Mouse (Mus musculus) MEL (cell line): ENCODE measurements at regions not wholly inside any gene's neighbourhood (a gene's known extent, or its start where the extent isn't known, plus 50 kb on each side); places are given as distances from the start of the nearest gene placed in this dataset.

Source experiments
- DNase-seq: peaks from one replicate; pipeline ENCODE4 v3.0.0; 2011; ENCODE audit warnings: low read depth, low spot score
- H3K27ac ChIP-seq: 2 replicates; pipeline ENCODE4 v1.5.1; 2012; ENCODE audit warnings: low read depth, mild to moderate bottlenecking, control low read depth, low read length, moderate library complexity; ENCODE audit not compliant: control insufficient read depth
- H3K27me3 ChIP-seq, 2 experiments: fragments of 150-350 bp in 1 of 2; sonication (generic) in 1 of 2; 2 replicates each; pipeline ENCODE4 v1.6.1; 2012; ENCODE audit warnings: low read length in 2 of 2, mild to moderate bottlenecking in 2 of 2, improper control_type of control experiment in 1 of 2, moderate library complexity in 1 of 2; ENCODE audit not compliant: insufficient read depth in 2 of 2, control insufficient read depth in 1 of 2
- H3K36me3 ChIP-seq, 2 experiments: 2 replicates each; pipeline ENCODE4 v1.6.1; 2012 to 2014; ENCODE audit warnings: low read length in 2 of 2, improper control_type of control experiment in 1 of 2, inconsistent platforms in 1 of 2, mild to moderate bottlenecking in 1 of 2; ENCODE audit not compliant: insufficient read depth in 2 of 2, control insufficient read depth in 1 of 2
- H3K4me1 ChIP-seq, 2 experiments: fragments of 150-350 bp in 1 of 2; sonication (generic) in 1 of 2; 2 replicates each; pipeline ENCODE4 v1.6.1; 2012; ENCODE audit warnings: low read length in 2 of 2, improper control_type of control experiment in 1 of 2, mild to moderate bottlenecking in 1 of 2; ENCODE audit not compliant: insufficient read depth in 2 of 2, control insufficient read depth in 1 of 2
- H3K4me3 ChIP-seq, 2 experiments: fragments of 150-350 bp in 1 of 2; sonication (generic) in 1 of 2; 2 replicates each; pipeline ENCODE4 v1.5.1; 2012; ENCODE audit warnings: low read depth in 2 of 2, low read length in 2 of 2, mild to moderate bottlenecking in 2 of 2, moderate library complexity in 2 of 2, control low read depth in 1 of 2, improper control_type of control experiment in 1 of 2; ENCODE audit not compliant: control insufficient read depth in 1 of 2, insufficient read depth in 1 of 2
- H3K79me2 ChIP-seq: 2 replicates; pipeline ENCODE4 v1.6.1; 2012; ENCODE audit warnings: mild to moderate bottlenecking, low read length, moderate library complexity; ENCODE audit not compliant: control insufficient read depth, poor library complexity, insufficient read depth
- H3K9ac ChIP-seq: 2 replicates; pipeline ENCODE4 v1.6.1; 2012; ENCODE audit warnings: low read depth, mild to moderate bottlenecking, control low read depth, low read length, moderate library complexity; ENCODE audit not compliant: control insufficient read depth, poor library complexity, severe bottlenecking
- H3K9me3 ChIP-seq: fragments of 150-350 bp; sonication (generic); replicated peaks from 2 replicates; pipeline ENCODE4 v1.6.1; 2012; ENCODE audit warnings: mild to moderate bottlenecking, low read length, improper control_type of control experiment, moderate library complexity; ENCODE audit not compliant: insufficient read depth
- E2F4 ChIP-seq: IDR thresholded peaks from 2 replicates; pipeline ENCODE4 v1.6.1; 2011; ENCODE audit warnings: low read depth, low read length, improper control_type of control experiment, borderline replicate concordance
- ELF1 ChIP-seq: IDR thresholded peaks from 2 replicates; pipeline ENCODE4 v1.6.1; 2014; ENCODE audit warnings: low read depth, mild to moderate bottlenecking, inconsistent platforms, low read length, improper control_type of control experiment, moderate library complexity
- EP300 ChIP-seq, 2 experiments: IDR thresholded peaks; 2 replicates each; pipeline ENCODE4 v1.6.1; 2011; ENCODE audit warnings: improper control_type of control experiment in 2 of 2, low read length in 2 of 2, low read depth in 1 of 2, mild to moderate bottlenecking in 1 of 2
- ETS1 ChIP-seq: IDR thresholded peaks from 2 replicates; pipeline ENCODE4 v1.6.1; 2012; ENCODE audit warnings: low read depth, mild to moderate bottlenecking, inconsistent platforms, low read length, improper control_type of control experiment, moderate library complexity
- GABPA ChIP-seq: IDR thresholded peaks from 2 replicates; pipeline ENCODE4 v1.6.1; 2012; ENCODE audit warnings: low read depth, mild to moderate bottlenecking, inconsistent platforms, low read length, improper control_type of control experiment, moderate library complexity
- GATA1 ChIP-seq: IDR thresholded peaks from 2 replicates; pipeline ENCODE4 v1.6.1; 2011; ENCODE audit warnings: low read depth, low read length, improper control_type of control experiment
- HCFC1 ChIP-seq: IDR thresholded peaks from 2 replicates; pipeline ENCODE4 v1.6.1; 2012; ENCODE audit warnings: low read depth, mild to moderate bottlenecking, inconsistent platforms, low read length, improper control_type of control experiment, moderate library complexity
- JUND ChIP-seq: IDR thresholded peaks from 2 replicates; pipeline ENCODE4 v1.6.1; 2011; ENCODE audit warnings: low read depth, mild to moderate bottlenecking, improper control_type of control experiment, low read length
- KAT2A ChIP-seq: conservative IDR thresholded peaks from 2 replicates; pipeline ENCODE4 v1.6.1; 2012; ENCODE audit warnings: low read depth, low read length, improper control_type of control experiment, inconsistent platforms
- MAFK ChIP-seq: IDR thresholded peaks from 2 replicates; pipeline ENCODE4 v1.6.1; 2011; ENCODE audit warnings: low read depth, mild to moderate bottlenecking, low read length, improper control_type of control experiment, borderline replicate concordance
- MAZ ChIP-seq: IDR thresholded peaks from 2 replicates; pipeline ENCODE4 v1.6.1; 2012; ENCODE audit warnings: low read depth, mild to moderate bottlenecking, inconsistent platforms, low read length, improper control_type of control experiment
- MEF2A ChIP-seq: IDR thresholded peaks from 2 replicates; pipeline ENCODE4 v1.6.1; 2014; ENCODE audit warnings: low read depth, mild to moderate bottlenecking, inconsistent platforms, low read length, improper control_type of control experiment; ENCODE audit not compliant: poor library complexity, insufficient replicate concordance, severe bottlenecking; ENCODE audit errors: extremely low read depth
- MXI1 ChIP-seq: IDR thresholded peaks from 2 replicates; pipeline ENCODE4 v1.6.1; 2011; ENCODE audit warnings: mild to moderate bottlenecking, low read depth, low read length, improper control_type of control experiment
- MYC ChIP-seq: IDR thresholded peaks from 2 replicates; pipeline ENCODE4 v1.6.1; 2011; ENCODE audit warnings: low read depth, mild to moderate bottlenecking, low read length, improper control_type of control experiment, moderate library complexity
- NELFE ChIP-seq: IDR thresholded peaks from 2 replicates; pipeline ENCODE4 v1.6.1; 2011; ENCODE audit warnings: low read depth, low read length, improper control_type of control experiment
- NRF1 ChIP-seq: IDR thresholded peaks from 2 replicates; pipeline ENCODE4 v1.6.1; 2014; ENCODE audit warnings: low read depth, mild to moderate bottlenecking, inconsistent platforms, low read length, improper control_type of control experiment, moderate library complexity; ENCODE audit not compliant: poor library complexity, insufficient read depth, severe bottlenecking
- POLR2AphosphoS2 ChIP-seq: IDR thresholded peaks from 2 replicates; pipeline ENCODE4 v1.6.1; 2011; ENCODE audit warnings: low read length, improper control_type of control experiment
- RAD21 ChIP-seq: IDR thresholded peaks from 2 replicates; pipeline ENCODE4 v1.6.1; 2011; ENCODE audit warnings: mild to moderate bottlenecking, low read depth, low read length, improper control_type of control experiment
- RCOR1 ChIP-seq: IDR thresholded peaks from 2 replicates; pipeline ENCODE4 v1.6.1; 2012; ENCODE audit warnings: low read depth, mild to moderate bottlenecking, inconsistent platforms, low read length, improper control_type of control experiment
- TBP ChIP-seq: IDR thresholded peaks from 2 replicates; pipeline ENCODE4 v1.8.0; 2011; ENCODE audit warnings: low read depth, low read length, improper control_type of control experiment
- TCF12 ChIP-seq: IDR thresholded peaks from 2 replicates; pipeline ENCODE4 v1.6.1; 2014; ENCODE audit warnings: low read depth, mild to moderate bottlenecking, inconsistent platforms, low read length, improper control_type of control experiment, moderate library complexity
- UBTF ChIP-seq: IDR thresholded peaks from 2 replicates; pipeline ENCODE4 v1.6.1; 2012; ENCODE audit warnings: low read depth, mild to moderate bottlenecking, inconsistent platforms, low read length, improper control_type of control experiment, moderate library complexity, borderline replicate concordance; ENCODE audit not compliant: insufficient read depth
- USF1 ChIP-seq: IDR thresholded peaks from 2 replicates; pipeline ENCODE4 v1.6.1; 2014; ENCODE audit warnings: low read depth, mild to moderate bottlenecking, inconsistent platforms, low read length, improper control_type of control experiment, moderate library complexity
- USF2 ChIP-seq, 2 experiments: IDR thresholded peaks; 2 replicates each; pipeline ENCODE4 v1.6.1; 2011 to 2012; ENCODE audit warnings: improper control_type of control experiment in 2 of 2, low read length in 2 of 2, borderline replicate concordance in 1 of 2, inconsistent platforms in 1 of 2, low read depth in 1 of 2, mild to moderate bottlenecking in 1 of 2; ENCODE audit not compliant: insufficient read depth in 1 of 2
- ZC3H11A ChIP-seq: IDR thresholded peaks from 2 replicates; pipeline ENCODE4 v1.6.1; 2012; ENCODE audit warnings: low read depth, mild to moderate bottlenecking, inconsistent platforms, low read length, improper control_type of control experiment
- ZKSCAN1 ChIP-seq: IDR thresholded peaks from 2 replicates; pipeline ENCODE4 v1.6.1; 2012; ENCODE audit warnings: low read depth, mild to moderate bottlenecking, inconsistent platforms, low read length, improper control_type of control experiment, moderate library complexity
- ZNF384 ChIP-seq: IDR thresholded peaks from 2 replicates; pipeline ENCODE4 v1.6.1; 2012; ENCODE audit warnings: low read depth, mild to moderate bottlenecking, inconsistent platforms, low read length, improper control_type of control experiment

- Histone ChIP-seq H3K27ac (no peak overlapping the region), H3K9me3 (no peaks in the 10 kb centered on the region), H3K79me2 (no peaks in the 10 kb centered on the region), H3K36me3 (no peaks in the 10 kb centered on the region), H3K4me1 (no peaks in the 10 kb centered on the region), H3K27me3 (peaks cover 0 to 1% of the 10 kb centered on the region in 2 experiments; a peak in 1 of 4 replicates), H3K4me3 (no peak overlapping the region), H3K9ac (no peak overlapping the region)
- no peak for DNase-seq
- no peak for TF ChIP-seq ETS1
- TF ChIP-seq MYC: no peak
- TF ChIP-seq TCF12: no peak
- no peak for TF ChIP-seq RCOR1
- TF ChIP-seq MAFK: no peak
- TF ChIP-seq USF2 (IDR thresholded peaks at IDR 0.05; ENCODE audit: borderline replicate concordance in 1 of 2, insufficient read depth in 1 of 2, low read depth in 1 of 2, low read length in 2 of 2): no peak
- no peak for TF ChIP-seq GATA1
- no peak for TF ChIP-seq POLR2AphosphoS2
- no peak for TF ChIP-seq ZKSCAN1
- no peak for TF ChIP-seq JUND
- no peak for TF ChIP-seq TBP
- TF ChIP-seq ZC3H11A: no peak
- TF ChIP-seq NELFE: no peak
- TF ChIP-seq KAT2A: no peak
- no peak for TF ChIP-seq MXI1
- TF ChIP-seq NRF1: no peak
Measured at GRCm38 (mm10) chr9:60982383-60983085, 188.2 kb downstream of the Uaca start.

DNA sequence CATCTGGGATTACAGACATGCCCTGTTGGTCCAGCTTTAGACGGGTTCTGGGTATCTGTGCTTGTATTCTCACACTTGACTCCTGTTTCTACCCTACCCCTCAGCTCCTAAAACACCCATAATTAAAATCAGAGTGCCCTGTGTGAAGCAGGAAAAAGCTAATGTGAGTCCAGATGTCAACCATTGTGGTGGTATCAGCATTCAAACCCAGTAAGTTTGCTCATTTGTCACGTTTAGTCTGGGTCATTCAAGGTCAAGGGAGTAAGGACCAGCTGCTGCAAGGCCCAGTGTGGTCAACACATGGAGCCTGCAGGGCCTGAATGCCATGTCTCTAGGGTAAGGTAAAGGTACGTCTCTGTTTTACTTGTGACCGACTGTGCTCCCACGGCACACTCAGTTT lies 188.9 kb downstream of the Uaca start:
- Histone ChIP-seq H3K36me3 (no peaks in the 10 kb centered on the region), H3K9me3 (no peaks in the 10 kb centered on the region), H3K4me3 (no peak overlapping the region), H3K9ac (no peak overlapping the region), H3K4me1 (no peaks in the 10 kb centered on the region), H3K27me3 (peaks cover 0 to 1% of the 10 kb centered on the region in 2 experiments; a peak in 1 of 4 replicates), H3K27ac (no peak overlapping the region), H3K79me2 (no peaks in the 10 kb centered on the region)
- no peak for DNase-seq
- TF ChIP-seq E2F4: no peak
- no peak for TF ChIP-seq JUND
- TF ChIP-seq ELF1: no peak
- TF ChIP-seq EP300 (IDR thresholded peaks at IDR 0.05; ENCODE audit: low read depth in 1 of 2, low read length in 2 of 2): no peak
- TF ChIP-seq USF2 (IDR thresholded peaks at IDR 0.05; ENCODE audit: borderline replicate concordance in 1 of 2, insufficient read depth in 1 of 2, low read depth in 1 of 2, low read length in 2 of 2): no peak
- no peak for TF ChIP-seq USF1
- no peak for TF ChIP-seq MXI1
- TF ChIP-seq TCF12: no peak
- no peak for TF ChIP-seq KAT2A
- TF ChIP-seq ETS1: no peak
- TF ChIP-seq RAD21: no peak
- TF ChIP-seq GABPA: no peak
- TF ChIP-seq MEF2A: no peak
- TF ChIP-seq ZKSCAN1: no peak
- TF ChIP-seq MAZ: no peak
- no peak for TF ChIP-seq ZNF384
- TF ChIP-seq NRF1: no peak
- TF ChIP-seq UBTF: no peak
- TF ChIP-seq TBP: no peak
- no peak for TF ChIP-seq HCFC1
